Mouse (Mus musculus) stomach, embryonic 16.5 days (tissue): ENCODE results near the gene Gm17359. TPM values are rescaled to one million over a fixed set of nuclear protein-coding genes. Genes with fewer than 3 reads are reported as not detected.
A peak's percentile ranks its signal among the peaks of the same experiment; 100 is the strongest.

Source experiments
- ATAC-seq: fragments of 200-750 bp; cut with Nextera tagmentation; 2 replicates; pipeline ENCODE4 v1.8.0; 2017; ENCODE audit warnings: moderate number of reproducible peaks, moderate TSS enrichment; ENCODE audit not compliant: insufficient read depth, low FRiP score
- H3K27ac ChIP-seq: fragments of 300-500 bp; sonication (generic); 2 replicates; pipeline ENCODE4 v1.5.1; 2014; ENCODE audit warnings: low read length
- H3K27me3 ChIP-seq: fragments of 300-500 bp; sonication (generic); 2 replicates; pipeline ENCODE4 v1.6.1; 2014; ENCODE audit warnings: low read length, control low read depth, mixed read lengths; ENCODE audit not compliant: control insufficient read depth, insufficient read depth
- H3K36me3 ChIP-seq: fragments of 300-500 bp; sonication (generic); 2 replicates; pipeline ENCODE4 v1.6.1; 2014; ENCODE audit warnings: low read length; ENCODE audit not compliant: control insufficient read depth, insufficient read depth
- H3K4me1 ChIP-seq: fragments of 300-500 bp; sonication (generic); 2 replicates; pipeline ENCODE4 v1.6.1; 2014; ENCODE audit warnings: low read length, control low read depth, mixed read lengths; ENCODE audit not compliant: control insufficient read depth, insufficient read depth
- H3K4me2 ChIP-seq: fragments of 300-500 bp; sonication (generic); 2 replicates; pipeline ENCODE4 v1.6.1; 2014; ENCODE audit warnings: low read depth, low read length, mixed read lengths
- H3K4me3 ChIP-seq: fragments of 300-500 bp; sonication (generic); replicated peaks from 2 replicates; pipeline ENCODE4 v1.5.1; 2014; ENCODE audit warnings: mild to moderate bottlenecking, low read length
- H3K9ac ChIP-seq: fragments of 300-500 bp; sonication (generic); 2 replicates; pipeline ENCODE4 v1.6.1; 2014; ENCODE audit warnings: low read length
- H3K9me3 ChIP-seq: fragments of 300-500 bp; sonication (generic); replicated peaks from 2 replicates; pipeline ENCODE4 v1.6.1; 2016; ENCODE audit warnings: low read length, control low read depth; ENCODE audit not compliant: control insufficient read depth
- WGBS: fragments of 180-500 bp; shearing (Covaris S2); extraction: QIAGEN DNeasy Blood & Tissue Kit; methylation state at CpG from one replicate; pipeline ENCODE4 v1.1.7; 2014; 5-methylcytosine and 5-hydroxymethylcytosine counted together
- polyA plus RNA-seq: library from polyadenylated mRNA; unstranded; fragments of >200 nt; fragmentation: Nextera tagmentation; extraction: Ambion mirVana; gene quantifications from 2 replicates; pipeline ENCODE4 v1.2.1, GENCODE M21; 2015

The Gm17359 gene
- polyA plus RNA-seq, 1 experiment from 2014 or later, result not detected

- Histone ChIP-seq H3K27ac (no peak overlapping the region), H3K4me1 (0 out of 2 replicates have a peak, but pooled peaks cover 4% of the 10 kb centered on the region), H3K27me3 (no peaks in the 10 kb centered on the region), H3K4me3 (no peak overlapping the region), H3K9ac (no peak overlapping the region), H3K36me3 (no peaks in the 10 kb centered on the region), H3K4me2 (no peak overlapping the region), H3K9me3 (no peaks in the 10 kb centered on the region)
- 72% methylated on average over 8 of the region's 8 CpGs for WGBS
- ATAC-seq, result no peak
Observed at GRCm38 (mm10) chr3:79333643-79334200, 2.7 kb upstream of the Gm17359 start.

GRCm38 (mm10) chr3:79340737-79341136 is 4.3 kb downstream of the Gm17359 start:
- Histone ChIP-seq H3K27me3 (no peaks in the 10 kb centered on the region), H3K4me3 (no peak overlapping the region), H3K9ac (no peak overlapping the region), H3K4me1 (no peaks in the 10 kb centered on the region), H3K36me3 (no peaks in the 10 kb centered on the region), H3K27ac (no peak overlapping the region), H3K9me3 (no peaks in the 10 kb centered on the region), H3K4me2 (no peak overlapping the region)
- ATAC-seq, result no peak
- WGBS, result 47% methylated on average over 3 of the region's 3 CpGs

- Histone ChIP-seq H3K27me3 (no peaks in the 10 kb centered on the region), H3K4me1 (no peaks in the 10 kb centered on the region), H3K36me3 (no peaks in the 10 kb centered on the region), H3K9me3 (no peaks in the 10 kb centered on the region), H3K4me3 (no peak overlapping the region), H3K27ac (no peak overlapping the region), H3K9ac (no peak overlapping the region), H3K4me2 (no peak overlapping the region)
- WGBS, result 82% methylated on average over 17 of the region's 17 CpGs
- no peak for ATAC-seq
Observed at GRCm38 (mm10) chr3:79342961-79343735, 6.7 kb downstream of the Gm17359 start.

GRCm38 (mm10) chr3:79349311-79349710 is 12.8 kb downstream of the Gm17359 start:
- no peak for ATAC-seq
- no peak overlapping the region for H3K9ac ChIP-seq
- H3K9me3 ChIP-seq, result no peaks in the 10 kb centered on the region
- H3K4me3 ChIP-seq, result no peak overlapping the region
- H3K36me3 ChIP-seq, result no peaks in the 10 kb centered on the region
- H3K4me1 ChIP-seq, result no peaks in the 10 kb centered on the region
- WGBS, result 56% methylated on average over 1 of the region's 1 CpGs
- no peak overlapping the region for H3K27ac ChIP-seq
- no peak overlapping the region for H3K4me2 ChIP-seq
- H3K27me3 ChIP-seq, result no peaks in the 10 kb centered on the region

- 47% methylated on average over 4 of the region's 4 CpGs for WGBS
- Histone ChIP-seq H3K27ac (no peak overlapping the region), H3K4me1 (peaks cover 6% of the 10 kb centered on the region; the same call in 1 of the 2 replicates), H3K4me3 (no peak overlapping the region), H3K4me2 (no peak overlapping the region), H3K9ac (no peak overlapping the region), H3K27me3 (no peaks in the 10 kb centered on the region), H3K9me3 (no peaks in the 10 kb centered on the region; the same call in 1 of the 2 replicates), H3K36me3 (no peaks in the 10 kb centered on the region)
- ATAC-seq, result no peak
Observed at GRCm38 (mm10) chr3:79358721-79359120, 22.3 kb downstream of the Gm17359 start.

GRCm38 (mm10) chr3:79360317-79361101 is 24.0 kb downstream of the Gm17359 start:
- Histone ChIP-seq H3K9ac (no peak overlapping the region), H3K4me3 (no peak overlapping the region), H3K36me3 (no peaks in the 10 kb centered on the region), H3K27me3 (no peaks in the 10 kb centered on the region), H3K27ac (no peak overlapping the region), H3K4me2 (0 out of 2 replicates have a peak overlapping the region, but pooled peaks have one; percentile 7), H3K9me3 (no peaks in the 10 kb centered on the region; the same call in 1 of the 2 replicates), H3K4me1 (peaks cover 6% of the 10 kb centered on the region; the same call in 1 of the 2 replicates)
- WGBS, result 43% methylated on average over 15 of the region's 15 CpGs
- ATAC-seq, result no peak

- ATAC-seq, result no peak
- Histone ChIP-seq H3K4me3 (no peak overlapping the region), H3K9ac (no peak overlapping the region), H3K36me3 (no peaks in the 10 kb centered on the region), H3K4me2 (no peak overlapping the region), H3K4me1 (no peaks in the 10 kb centered on the region), H3K9me3 (no peaks in the 10 kb centered on the region; the same call in 1 of the 2 replicates), H3K27ac (no peak overlapping the region), H3K27me3 (no peaks in the 10 kb centered on the region)
- 47% methylated on average over 8 of the region's 8 CpGs for WGBS
Observed at GRCm38 (mm10) chr3:79366098-79366497, 29.6 kb downstream of the Gm17359 start.

GRCm38 (mm10) chr3:79368306-79368705 is 31.8 kb downstream of the Gm17359 start:
- Histone ChIP-seq H3K9me3 (no peaks in the 10 kb centered on the region), H3K4me2 (no peak overlapping the region), H3K4me1 (no peaks in the 10 kb centered on the region), H3K4me3 (no peak overlapping the region), H3K27ac (no peak overlapping the region), H3K27me3 (no peaks in the 10 kb centered on the region), H3K36me3 (no peaks in the 10 kb centered on the region), H3K9ac (no peak overlapping the region)
- 69% methylated on average over 6 of the region's 6 CpGs for WGBS
- ATAC-seq, result no peak
